Mouse (Mus musculus) bone marrow macrophage, adult 2 months (primary cell): ENCODE results near the gene Syt8.

Experiments used
- CTCF ChIP-seq: IDR thresholded peaks from 2 replicates; pipeline ENCODE4 v1.5.1; 2012; ENCODE audit warnings: low read depth, mild to moderate bottlenecking, low read length, moderate library complexity
- POLR2A ChIP-seq: IDR thresholded peaks from 2 replicates; pipeline ENCODE4 v1.6.1; 2012; ENCODE audit warnings: mild to moderate bottlenecking, low read depth, low read length, borderline replicate concordance

- TF ChIP-seq POLR2A (no peak), CTCF (peak; percentile 61)
Observed at GRCm38 (mm10) chr7:142481186-142481567, 46.5 kb downstream of the Syt8 start.
